Comparison of ENCODE assay signal across 32 mouse cellular contexts in the genomic region with DNA sequence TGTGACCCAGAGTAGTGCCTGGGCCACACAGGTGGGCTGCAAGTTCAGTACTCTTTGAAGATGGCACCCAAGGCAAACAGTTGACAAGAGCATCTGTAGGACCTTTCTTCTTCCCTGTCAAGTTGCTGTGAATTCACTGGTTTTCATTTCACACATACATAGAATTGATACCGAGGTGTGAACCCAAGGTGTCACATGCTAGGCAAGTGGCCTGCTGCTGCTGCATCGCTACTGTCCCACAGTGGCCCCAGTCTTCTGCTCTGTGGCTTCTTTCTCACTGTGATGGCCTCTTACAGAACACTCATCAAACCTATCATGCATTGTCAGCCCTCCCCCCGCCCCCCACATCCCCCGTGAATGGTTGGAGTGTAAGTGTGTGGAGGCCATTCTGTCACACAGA.
"Had no signal": no experiment of that assay in that cellular context is flagged by ENCODE, and none has a peak within 500 bp of the region (broad histone marks: within the 10 kb centered on the region; RNA-seq: fewer than 3 reads in every experiment).

No protein-coding gene starts in this region.

- H3K27me3 ChIP-seq: limb, embryonic 12.5 days; limb, embryonic 13.5 days; limb, embryonic 15.5 days; liver, embryonic 12.5 days; liver, embryonic 13.5 days; liver, embryonic 15.5 days; lung, embryonic 15.5 days; megakaryocyte, embryonic 14.5 days; midbrain, embryonic 12.5 days; midbrain, embryonic 13.5 days; midbrain, embryonic 15.5 days; neural tube, embryonic 12.5 days had no signal

- H3K36me3 ChIP-seq: limb, embryonic 10.5 days; limb, embryonic 12.5 days; liver, embryonic 12.5 days; liver, embryonic 15.5 days; lung, embryonic 15.5 days; midbrain, embryonic 10.5 days; midbrain, embryonic 12.5 days; midbrain, embryonic 15.5 days; neural tube, embryonic 12.5 days had no signal

- H3K27ac ChIP-seq: left cerebral cortex, adult 2 months; limb, embryonic 10.5 days; limb, embryonic 12.5 days; limb, embryonic 13.5 days; limb, embryonic 15.5 days; liver, embryonic 12.5 days; liver, embryonic 13.5 days; liver, embryonic 14.5 days; liver, embryonic 15.5 days; lung, embryonic 15.5 days; macrophage; midbrain, embryonic 10.5 days; midbrain, embryonic 12.5 days; midbrain, embryonic 13.5 days; midbrain, embryonic 15.5 days; neural tube, embryonic 12.5 days had no signal

- H3K4me2 ChIP-seq: limb, embryonic 12.5 days; limb, embryonic 13.5 days; limb, embryonic 15.5 days; liver, embryonic 11.5 days; liver, embryonic 12.5 days; liver, embryonic 13.5 days; liver, embryonic 15.5 days; lung, embryonic 14.5 days; lung, embryonic 15.5 days; midbrain, embryonic 11.5 days; midbrain, embryonic 12.5 days; midbrain, embryonic 13.5 days; midbrain, embryonic 15.5 days; neural tube, embryonic 12.5 days had no signal

- H3K9ac ChIP-seq: limb, embryonic 12.5 days; limb, embryonic 13.5 days; limb, embryonic 15.5 days; liver, embryonic 12.5 days; liver, embryonic 13.5 days; liver, embryonic 14.5 days; liver, embryonic 15.5 days; liver, postnatal 0 days; lung, embryonic 14.5 days; lung, embryonic 15.5 days; midbrain, embryonic 12.5 days; midbrain, embryonic 13.5 days; midbrain, embryonic 15.5 days; neural tube, embryonic 12.5 days had no signal

- ATAC-seq: liver, embryonic 12.5 days; liver, postnatal 0 days; lung, postnatal 0 days; midbrain, embryonic 13.5 days; midbrain, embryonic 15.5 days; midbrain, embryonic 16.5 days had no signal

- H3K4me1 ChIP-seq: midbrain, embryonic 12.5 days; midbrain, embryonic 15.5 days; neural tube, embryonic 12.5 days had no signal

- DNase-seq: left cerebral cortex, postnatal 4 days; liver; liver, embryonic 13.5 days; liver, postnatal 0 days; lung, adult 18-20 months; lung, adult 2 months; lung, embryonic 14.5 days; lung, postnatal 10 days; lung, postnatal 14 days; lung, postnatal 4 days; midbrain, embryonic 14.5 days had no signal

- H3K9me3 ChIP-seq: limb, embryonic 10.5 days; limb, embryonic 15.5 days; liver, embryonic 15.5 days; lung, embryonic 15.5 days; midbrain, embryonic 15.5 days had no signal

- H3K4me3 ChIP-seq: left cerebral cortex, adult 2 months; limb, embryonic 10.5 days; limb, embryonic 12.5 days; limb, embryonic 13.5 days; limb, embryonic 15.5 days; liver, embryonic 12.5 days; liver, embryonic 13.5 days; liver, embryonic 15.5 days; lung, embryonic 15.5 days; megakaryocyte, embryonic 14.5 days; midbrain, embryonic 10.5 days; midbrain, embryonic 12.5 days; midbrain, embryonic 13.5 days; midbrain, embryonic 15.5 days; myocyte; neural tube, embryonic 12.5 days had no signal
